Mouse (Mus musculus) stomach, postnatal 0 days (tissue): ENCODE measurements around the gene E130308A19Rik.

ENCODE experiments used
- CTCF ChIP-seq: IDR thresholded peaks from 2 replicates; pipeline ENCODE4 v1.5.1; 2016; ENCODE audit warnings: antibody characterized with exemption, low read depth, mild to moderate bottlenecking, moderate library complexity
- EP300 ChIP-seq: optimal IDR thresholded peaks from 2 replicates; pipeline ENCODE3; 2016; ENCODE audit warnings: antibody characterized with exemption

- TF ChIP-seq EP300 = no peak
- TF ChIP-seq CTCF = no peak
Measured at GRCm38 (mm10) chr4:59666550-59667317, 40.7 kb downstream of the E130308A19Rik start.
